Mouse (Mus musculus) thymus, adult 2 months (tissue): ENCODE measurements around the gene Itgb4.

Experiments used
- CTCF ChIP-seq: fragments of 200-500 bp; IDR thresholded peaks from 2 replicates; pipeline ENCODE4 v1.5.1; 2012; ENCODE audit warnings: mild to moderate bottlenecking, control low read depth, low read length, moderate library complexity, borderline replicate concordance; ENCODE audit not compliant: control insufficient read depth, poor library complexity, insufficient read depth; ENCODE audit errors: extremely low read depth
- POLR2A ChIP-seq: fragments of 200-500 bp; IDR thresholded peaks from 2 replicates; pipeline ENCODE4 v1.6.1; 2012; ENCODE audit warnings: mild to moderate bottlenecking, low read length, control low read depth, moderate library complexity; ENCODE audit not compliant: control insufficient read depth, poor library complexity, insufficient read depth; ENCODE audit errors: extremely low read depth

GRCm38 (mm10) chr11:115992098-115992497, 17.6 kb downstream of the Itgb4 start:
- TF ChIP-seq CTCF (no peak), POLR2A (no peak)
